Mouse (Mus musculus) liver, embryonic 14.5 days (tissue): ENCODE measurements around the gene Sp100. TPM values are rescaled to one million over a fixed set of nuclear protein-coding genes. Genes with fewer than 3 reads are reported as not detected.

Experiments
- ATAC-seq: fragments of 200-750 bp; cut with Nextera tagmentation; 2 replicates; pipeline ENCODE4 v1.8.0; 2017; ENCODE audit warnings: moderate number of reproducible peaks, mild to moderate bottlenecking, moderate library complexity; ENCODE audit not compliant: insufficient read depth
- DNase-seq, 3 experiments: peaks; one replicate each; pipeline ENCODE4 v3.0.0-alpha.2; 2012 to 2013; ENCODE audit warnings: low read depth in 3 of 3, low spot score in 3 of 3
- H3K27ac ChIP-seq: fragments of 300-500 bp; sonication (generic); 2 replicates; pipeline ENCODE4 v1.5.1; 2014; ENCODE audit warnings: moderate library complexity, mild to moderate bottlenecking, control low read depth, inconsistent platforms
- H3K27me3 ChIP-seq: fragments of 300-500 bp; sonication (generic); 2 replicates; pipeline ENCODE4 v1.6.1; 2014; ENCODE audit warnings: mild to moderate bottlenecking, low read length, moderate library complexity; ENCODE audit not compliant: control insufficient read depth, insufficient read depth
- H3K36me3 ChIP-seq: fragments of 300-500 bp; sonication (generic); replicated peaks from 2 replicates; pipeline ENCODE4 v1.6.1; 2014; ENCODE audit warnings: low read depth; ENCODE audit not compliant: control insufficient read depth, insufficient read depth
- H3K4me1 ChIP-seq, 2 experiments: fragments of 200-500 bp in 1 of 2; fragments of 300-500 bp in 1 of 2; sonication (generic) in 1 of 2; replicated peaks; 2 replicates each; pipeline ENCODE4 v1.6.1; 2012 to 2014; ENCODE audit warnings: antibody characterized with exemption in 1 of 2, inconsistent platforms in 1 of 2, low read length in 1 of 2; ENCODE audit not compliant: control insufficient read depth in 2 of 2, insufficient read depth in 2 of 2
- H3K4me2 ChIP-seq: fragments of 300-500 bp; sonication (generic); 2 replicates; pipeline ENCODE4 v1.6.1; 2014; ENCODE audit warnings: low read depth, mild to moderate bottlenecking, control low read depth, moderate library complexity
- H3K4me3 ChIP-seq, 2 experiments: fragments of 200-500 bp in 1 of 2; fragments of 300-500 bp in 1 of 2; sonication (generic) in 1 of 2; 2 replicates each; pipeline ENCODE4 v1.5.1; 2012 to 2014; ENCODE audit warnings: low read depth in 2 of 2, low read length in 2 of 2, mild to moderate bottlenecking in 2 of 2, control low read depth in 1 of 2, inconsistent platforms in 1 of 2, moderate library complexity in 1 of 2; ENCODE audit not compliant: insufficient read depth in 1 of 2
- H3K9ac ChIP-seq: fragments of 300-500 bp; sonication (generic); replicated peaks from 2 replicates; pipeline ENCODE4 v1.6.1; 2014; ENCODE audit warnings: mild to moderate bottlenecking, control low read depth, moderate library complexity
- H3K9me3 ChIP-seq: fragments of 300-500 bp; sonication (generic); 2 replicates; pipeline ENCODE4 v1.6.1; 2016; ENCODE audit warnings: low read length, mixed read lengths; ENCODE audit not compliant: control insufficient read depth
- CTCF ChIP-seq: IDR thresholded peaks from 2 replicates; pipeline ENCODE4 v1.5.1; 2016; ENCODE audit warnings: antibody characterized with exemption, low read depth, control low read depth
- EP300 ChIP-seq: IDR thresholded peaks from 2 replicates; pipeline ENCODE4 v1.6.1; 2016; ENCODE audit warnings: antibody characterized with exemption, low read depth
- WGBS: fragments of 180-500 bp; shearing (Covaris S2); extraction: QIAGEN DNeasy Blood & Tissue Kit; methylation state at CpG from one replicate; pipeline ENCODE4 v1.1.7; 2014; ENCODE audit not compliant: insufficient replicate concordance; 5-methylcytosine and 5-hydroxymethylcytosine counted together
- polyA plus RNA-seq, 2 experiments: library from polyadenylated mRNA; depleted of rRNA in 1 of 2; stranded (reverse) in 1 of 2; unstranded in 1 of 2; fragments of >200 nt; fragmentation: Nextera tagmentation in 1 of 2; extraction: Ambion mirVana in 1 of 2; gene quantifications; 2 replicates each; pipeline versions ENCODE4 v1.2.1 to v1.2.3; 2012 to 2014

Gene Sp100
- polyA plus RNA-seq, 2 experiments, result 2.0 to 3.2 TPM

DNA sequence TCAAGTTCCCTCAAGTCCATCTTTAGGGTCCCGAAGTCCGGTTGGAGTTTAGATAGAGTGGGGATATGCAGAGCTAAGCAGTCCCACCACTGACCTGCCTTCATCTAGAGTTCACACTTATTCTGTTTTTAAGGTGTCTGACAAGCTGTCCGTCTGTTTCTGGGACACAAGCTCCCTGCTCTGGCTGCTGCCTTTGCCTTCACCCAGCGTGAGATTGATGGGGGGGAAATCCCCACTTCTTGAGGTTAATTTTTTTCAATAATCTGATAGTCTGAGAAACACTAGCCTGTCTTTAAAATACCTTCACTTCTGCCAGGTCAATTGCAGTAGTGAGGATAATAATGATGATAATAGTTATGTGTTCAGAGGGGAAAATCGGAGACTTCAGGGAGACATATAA lies 92.5 kb downstream of the Sp100 start:
- H3K9me3 ChIP-seq, result no peaks in the 10 kb centered on the region
- H3K4me1 ChIP-seq, result no peaks in the 10 kb centered on the region
- no peak overlapping the region for H3K4me2 ChIP-seq
- no peak for TF ChIP-seq EP300
- TF ChIP-seq CTCF, result no peak
- DNase-seq (no peak), ATAC-seq (no peak)
- H3K27me3 ChIP-seq, result no peaks in the 10 kb centered on the region
- 66% methylated on average over 5 of the region's 5 CpGs for WGBS
- no peak overlapping the region for H3K9ac ChIP-seq
- H3K36me3 ChIP-seq, result no peaks in the 10 kb centered on the region
- no peak overlapping the region for H3K4me3 ChIP-seq
- H3K27ac ChIP-seq, result no peak overlapping the region

- Histone ChIP-seq H3K9me3 (no peaks in the 10 kb centered on the region), H3K4me3 (no peak overlapping the region), H3K9ac (no peak overlapping the region), H3K4me2 (no peak overlapping the region), H3K4me1 (no peaks in the 10 kb centered on the region), H3K27ac (no peak overlapping the region), H3K36me3 (no peaks in the 10 kb centered on the region), H3K27me3 (no peaks in the 10 kb centered on the region)
- ATAC-seq (no peak), DNase-seq (no peak)
- TF ChIP-seq CTCF (no peak), EP300 (no peak)
- WGBS, result 35% methylated on average over 2 of the region's 2 CpGs
These were observed 93.2 kb downstream of the Sp100 start for GRCm38 (mm10) chr1:85742916-85743505.

DNA sequence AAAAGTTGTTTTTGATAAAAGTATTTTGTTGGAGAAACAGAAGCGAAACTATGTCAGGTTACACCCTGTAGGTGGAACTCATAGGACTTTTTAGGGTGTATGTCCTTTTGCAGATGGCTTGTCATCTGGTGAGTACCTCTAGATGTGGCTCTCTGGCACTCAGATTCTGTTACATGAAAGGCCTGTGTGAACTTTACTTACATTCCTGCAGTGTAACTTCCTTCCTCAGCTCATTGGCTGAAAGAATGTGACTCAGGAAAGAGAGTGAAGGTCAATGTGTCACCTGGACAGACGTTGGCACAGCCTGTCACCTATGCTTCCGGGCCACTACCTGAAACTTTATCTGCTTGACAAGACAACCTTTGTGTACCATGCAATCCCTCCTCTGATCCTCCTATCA lies 94.8 kb downstream of the Sp100 start:
- TF ChIP-seq CTCF (no peak), EP300 (no peak)
- H3K36me3 ChIP-seq, result no peaks in the 10 kb centered on the region
- DNase-seq (no peak), ATAC-seq (no peak)
- H3K9me3 ChIP-seq, result no peaks in the 10 kb centered on the region
- H3K4me2 ChIP-seq, result no peak overlapping the region
- H3K4me1 ChIP-seq, result no peaks in the 10 kb centered on the region
- H3K9ac ChIP-seq, result no peak overlapping the region
- no peaks in the 10 kb centered on the region for H3K27me3 ChIP-seq
- WGBS, result 59% methylated on average over 3 of the region's 3 CpGs
- H3K27ac ChIP-seq, result no peak overlapping the region
- H3K4me3 ChIP-seq, result no peak overlapping the region

DNA sequence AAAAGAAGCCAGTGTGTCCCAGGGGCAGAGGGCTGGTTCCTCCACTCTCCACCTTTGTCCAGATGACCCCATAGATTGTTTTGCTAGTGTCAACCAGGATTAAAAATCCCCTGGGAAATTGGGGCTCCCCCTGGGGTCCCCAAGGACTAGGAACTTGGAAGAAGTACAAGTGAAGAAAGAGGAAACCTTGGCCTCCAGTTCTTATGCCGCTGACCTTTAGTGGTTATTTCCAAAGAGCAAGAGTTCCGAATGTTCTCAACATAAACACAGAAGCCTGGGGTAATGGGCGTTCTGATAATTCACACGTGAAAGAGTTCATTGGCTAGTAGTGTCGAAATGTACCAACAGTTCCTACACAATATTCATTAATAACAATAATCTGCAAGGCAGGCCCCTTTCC lies 96.7 kb downstream of the Sp100 start:
- Histone ChIP-seq H3K9ac (no peak overlapping the region), H3K4me3 (no peak overlapping the region), H3K9me3 (no peaks in the 10 kb centered on the region), H3K27me3 (no peaks in the 10 kb centered on the region), H3K36me3 (no peaks in the 10 kb centered on the region), H3K4me1 (peaks cover 0 to 5% of the 10 kb centered on the region in 2 experiments; a peak in 1 of 4 replicates), H3K27ac (no peak overlapping the region), H3K4me2 (no peak overlapping the region)
- ATAC-seq (no peak), DNase-seq (no peak)
- WGBS, result 75% methylated on average over 5 of the region's 5 CpGs
- no peak for TF ChIP-seq EP300
- TF ChIP-seq CTCF, result no peak

DNA sequence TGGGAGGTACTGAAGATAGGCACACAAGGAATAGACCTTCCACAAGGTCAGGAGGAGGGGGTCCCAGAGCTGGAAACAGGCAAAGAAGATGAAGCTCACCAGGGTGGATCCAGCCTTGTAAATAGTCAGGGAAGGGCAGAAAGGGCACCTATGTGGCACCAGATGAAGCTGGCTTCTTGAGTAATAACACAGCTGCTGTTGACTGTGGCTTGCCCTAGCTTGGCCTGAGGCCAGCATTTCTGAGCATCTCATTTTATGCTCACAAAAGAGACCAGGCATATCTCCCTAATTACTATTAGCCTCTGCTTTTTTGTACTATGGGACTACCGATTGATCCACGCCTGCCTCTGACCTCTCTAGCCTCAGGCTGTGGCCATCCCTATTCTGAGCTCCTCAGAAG lies 100.0 kb downstream of the Sp100 start:
- WGBS, result 73% methylated on average over 2 of the region's 2 CpGs
- no peak for DNase-seq
- TF ChIP-seq CTCF (no peak), EP300 (no peak)

More for the DNA sequence above, 100.0 kb downstream of the Sp100 start:
- Histone ChIP-seq H3K27me3 (no peaks in the 10 kb centered on the region), H3K9ac (no peak overlapping the region), H3K36me3 (no peaks in the 10 kb centered on the region), H3K4me3 (no peak overlapping the region), H3K9me3 (no peaks in the 10 kb centered on the region), H3K4me2 (no peak overlapping the region), H3K4me1 (peaks cover 0 to 10% of the 10 kb centered on the region in 2 experiments; a peak in 1 of 4 replicates), H3K27ac (no peak overlapping the region)
- ATAC-seq, result no peak
